Mouse (Mus musculus) 3134 (cell line): ENCODE data around the gene Hist1h4f.
A peak's percentile ranks its signal among the peaks of the same experiment; 100 is the strongest.
"Not testable (repeated sequence)": the region's sequence is repeated elsewhere in the genome, so short reads cannot be mapped to it uniquely, and the experiment has no call there.

Source experiments
- DNase-seq: peaks from one replicate; pipeline ENCODE4 v3.0.0-alpha.2; 2011; ENCODE audit warnings: low spot score; ENCODE audit not compliant: insufficient read length; ENCODE audit errors: extremely low read depth

Hist1h4f gene

DNA sequence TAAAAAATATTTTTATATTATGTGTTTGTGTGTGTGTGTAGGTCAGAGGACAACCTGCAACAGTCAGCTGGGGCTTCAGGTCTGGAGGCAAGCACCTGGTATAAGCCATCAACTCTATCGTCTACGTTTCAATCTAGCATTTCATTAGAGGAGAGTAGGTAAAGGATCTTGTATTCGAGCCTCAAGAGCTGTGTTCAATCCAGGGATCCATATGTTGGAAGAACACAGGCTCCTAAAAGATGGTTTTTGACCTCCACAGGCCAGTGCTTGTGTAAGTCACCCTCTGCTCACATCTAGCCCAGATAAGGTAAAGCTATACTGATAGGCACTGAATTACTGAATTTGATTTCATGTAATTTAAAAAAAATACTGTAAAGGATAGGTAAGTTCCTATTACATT lies 5.5 kb upstream of the Hist1h4f start:
- DNase-seq, result no peak

DNA sequence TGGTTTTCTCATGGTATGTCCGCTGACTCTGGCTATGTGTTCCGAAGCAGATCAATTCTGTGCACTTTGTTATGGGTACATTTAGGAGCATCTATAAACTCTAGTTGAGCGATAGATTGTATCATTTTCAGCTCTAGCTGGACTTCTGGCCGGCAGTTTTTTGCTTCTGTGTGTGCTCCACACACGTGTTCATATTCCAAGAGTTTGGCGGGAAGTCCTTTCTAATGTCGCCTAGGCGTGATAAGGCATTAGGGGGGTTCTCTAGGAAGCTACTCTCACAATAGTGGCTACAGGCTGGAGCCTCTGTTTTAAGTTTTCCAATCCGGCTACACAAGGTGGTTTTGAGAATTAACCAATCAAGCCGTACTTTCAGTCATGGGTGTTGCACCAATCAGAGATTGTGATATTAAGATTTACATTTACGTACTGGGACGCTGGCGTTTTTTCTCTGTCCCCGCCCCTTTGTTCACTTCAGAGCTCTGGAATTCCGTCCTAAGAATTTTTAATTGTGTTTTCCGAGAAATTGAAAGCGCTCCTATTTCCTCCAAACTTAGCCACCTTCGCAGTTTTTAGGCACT lies 4.5 kb upstream of the Hist1h4f start:
- DNase-seq, result peak; percentile 58

DNA sequence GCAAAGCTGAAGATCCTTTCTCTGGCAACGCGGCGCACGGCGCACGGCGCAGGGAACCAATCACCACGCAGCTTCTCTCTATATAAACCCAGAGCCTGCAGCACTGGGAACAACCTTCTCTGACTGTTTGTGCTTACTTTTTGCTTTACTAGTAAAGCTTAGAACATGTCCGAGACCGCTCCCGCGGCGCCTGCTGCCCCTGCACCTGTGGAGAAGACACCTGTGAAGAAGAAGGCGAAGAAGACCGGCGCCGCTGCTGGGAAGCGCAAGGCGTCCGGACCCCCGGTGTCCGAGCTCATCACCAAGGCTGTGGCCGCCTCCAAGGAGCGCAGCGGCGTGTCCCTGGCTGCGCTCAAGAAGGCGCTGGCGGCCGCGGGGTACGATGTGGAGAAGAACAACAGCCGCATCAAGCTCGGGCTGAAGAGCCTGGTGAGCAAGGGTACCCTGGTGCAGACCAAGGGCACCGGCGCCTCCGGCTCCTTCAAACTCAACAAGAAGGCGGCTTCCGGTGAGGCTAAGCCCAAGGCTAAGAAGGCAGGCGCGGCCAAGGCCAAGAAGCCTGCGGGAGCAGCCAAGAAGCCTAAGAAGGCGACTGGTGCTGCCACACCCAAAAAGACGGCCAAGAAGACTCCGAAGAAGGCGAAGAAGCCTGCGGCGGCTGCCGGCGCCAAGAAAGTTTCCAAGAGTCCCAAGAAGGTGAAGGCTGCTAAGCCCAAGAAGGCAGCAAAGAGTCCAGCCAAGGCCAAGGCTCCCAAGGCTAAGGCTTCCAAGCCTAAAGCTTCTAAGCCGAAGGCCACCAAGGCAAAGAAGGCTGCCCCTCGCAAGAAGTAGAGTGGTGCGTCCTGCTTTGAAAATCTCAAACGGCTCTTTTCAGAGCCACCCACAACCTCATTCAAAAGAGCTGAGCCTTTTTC lies 3.7 kb upstream of the Hist1h4f start:
- DNase-seq, result peak; percentile 94

DNA sequence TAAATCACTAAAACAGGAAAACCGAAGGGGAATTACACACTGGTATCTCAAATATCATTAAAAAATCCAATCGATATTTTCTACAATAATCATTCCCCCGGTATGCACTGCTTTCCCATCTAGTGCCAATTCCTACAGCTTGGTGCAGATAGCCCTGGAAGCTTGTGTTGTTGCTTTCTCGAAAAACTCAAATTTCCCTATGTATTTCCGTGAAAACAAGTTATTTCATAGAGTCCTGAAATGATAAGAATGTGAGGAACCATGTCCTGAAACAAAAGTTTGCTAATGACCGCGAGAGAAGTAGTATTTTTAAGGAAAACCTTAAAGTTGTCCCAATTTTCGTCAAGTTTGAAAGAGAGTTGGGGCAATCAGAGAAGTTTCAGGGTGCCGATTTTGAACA lies 2.9 kb upstream of the Hist1h4f start:
- no peak for DNase-seq

DNA sequence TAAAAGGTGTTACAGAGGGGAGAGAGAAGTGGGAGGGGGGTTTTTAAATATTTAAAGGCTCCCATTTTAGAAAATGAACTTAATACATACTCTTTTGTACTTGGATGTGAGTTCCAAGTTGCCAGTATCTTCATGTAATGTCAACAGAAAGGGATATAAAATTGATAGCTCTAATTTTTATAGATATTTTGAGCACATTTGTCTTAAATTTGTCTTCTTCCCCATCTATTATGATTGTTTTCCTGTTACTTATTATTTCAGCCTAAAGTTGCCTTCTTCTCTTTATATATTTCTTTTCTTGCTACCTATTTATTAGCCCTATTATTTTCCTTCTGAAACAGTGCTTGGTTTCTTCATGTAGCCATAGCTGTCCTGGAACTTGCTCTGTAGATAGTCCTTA lies 1.5 kb upstream of the Hist1h4f start, which contains the start of gene Hist1h1d:
Gene Hist1h1d (plus strand): TSS at position 301 of the 400 bp plus-strand sequence.
- no peak for DNase-seq

DNA sequence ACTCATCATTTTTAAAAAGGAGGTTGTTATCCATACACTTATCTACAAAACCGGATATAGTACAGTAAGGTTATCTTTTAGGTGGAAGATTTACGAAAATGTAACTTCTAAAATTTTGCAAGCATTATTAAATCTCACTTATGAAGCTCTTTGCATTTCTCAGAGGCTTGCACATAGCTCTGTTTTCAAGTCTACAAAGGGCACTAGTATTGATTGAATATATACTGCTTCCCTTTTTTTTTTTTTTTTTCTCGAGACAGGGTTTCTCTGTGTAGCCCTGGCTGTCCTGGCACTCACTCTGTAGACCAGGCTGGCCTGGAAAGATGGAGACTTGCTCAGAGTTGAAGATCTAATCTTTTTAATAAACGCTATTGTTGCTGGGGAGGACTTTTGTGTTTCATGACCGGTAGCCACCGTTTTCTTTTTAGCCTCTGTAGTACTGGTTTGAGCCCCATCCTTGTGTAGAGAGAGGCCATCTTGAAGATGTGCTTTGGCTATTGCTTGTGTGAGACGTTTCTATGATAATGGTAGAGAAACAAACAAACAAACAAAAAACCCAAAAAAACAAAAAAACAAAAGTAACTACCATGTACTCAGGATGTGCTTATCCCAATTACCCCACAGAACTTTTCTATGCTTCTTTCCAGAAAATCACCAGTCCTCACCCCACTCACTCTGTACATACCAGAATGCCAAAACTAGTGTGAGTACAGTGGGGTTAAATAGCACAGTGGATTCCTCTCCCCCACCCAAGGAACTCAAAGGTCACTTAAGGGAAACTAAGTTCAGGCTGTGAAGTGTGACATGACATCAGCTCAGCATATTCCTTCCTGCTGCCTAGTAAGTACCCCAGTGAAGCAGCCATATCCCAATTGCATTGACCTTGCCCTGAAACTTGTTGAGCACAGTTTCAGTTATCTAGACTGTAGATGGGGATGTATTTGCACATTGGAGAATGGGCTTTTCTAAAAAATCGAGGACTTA lies 775 bp upstream of the Hist1h4f start:
- no peak for DNase-seq

DNA sequence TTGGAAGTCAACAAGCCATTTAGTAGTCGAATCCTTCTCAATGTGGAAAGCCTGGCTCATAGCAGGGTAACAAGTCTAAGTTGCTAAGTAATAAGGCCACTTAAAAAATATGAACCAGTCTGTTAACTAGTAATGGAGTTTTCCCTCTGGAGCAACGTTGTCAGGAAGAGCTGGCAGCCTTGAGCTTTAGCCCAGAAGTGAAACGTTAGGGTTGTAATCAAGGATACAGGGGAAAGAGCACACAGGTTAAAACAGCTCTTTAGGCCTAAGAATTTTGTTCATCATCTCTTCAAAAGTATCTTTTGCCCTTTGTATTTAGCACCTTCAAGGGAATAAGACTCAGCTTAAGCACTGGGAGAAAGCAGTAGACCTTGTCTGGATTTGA lies 695 bp downstream of the Hist1h4f start:
- peak; percentile 53 for DNase-seq

DNA sequence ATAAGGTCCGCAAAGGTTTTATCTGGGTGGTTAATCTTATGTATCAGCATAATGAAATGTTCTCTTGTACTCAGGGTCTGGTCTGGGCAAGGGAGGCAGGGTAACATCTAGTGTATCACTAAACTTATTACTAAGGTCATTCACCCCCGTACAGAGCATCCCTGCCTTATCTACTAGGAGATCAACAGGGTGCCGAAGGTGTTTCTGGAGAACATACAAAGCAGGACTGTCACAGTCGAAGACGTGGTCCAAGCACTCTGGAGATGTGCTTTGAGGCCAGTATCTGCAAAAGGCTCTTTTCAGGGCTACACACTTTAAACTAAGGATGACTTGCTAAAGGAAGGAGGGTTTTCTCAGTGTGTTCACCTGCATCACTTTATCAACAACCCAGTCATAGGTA lies 4.8 kb downstream of the Hist1h4f start:
- DNase-seq, result no peak

DNA sequence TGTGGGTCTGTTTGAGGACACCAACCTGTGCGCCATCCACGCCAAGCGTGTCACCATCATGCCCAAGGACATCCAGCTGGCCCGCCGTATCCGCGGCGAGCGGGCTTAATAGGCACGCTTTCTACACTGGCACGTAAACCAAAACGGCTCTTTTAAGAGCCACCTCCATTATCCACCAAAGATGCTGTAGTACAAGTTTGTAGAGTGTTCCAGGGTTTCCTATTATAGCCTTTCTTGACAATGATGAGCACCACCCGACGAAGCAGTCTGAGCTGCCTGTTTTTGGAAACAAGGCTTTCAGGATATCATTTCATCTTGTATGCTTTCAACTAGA lies 6.7 kb downstream of the Hist1h4f start:
- not testable (repeated sequence) for DNase-seq

DNA sequence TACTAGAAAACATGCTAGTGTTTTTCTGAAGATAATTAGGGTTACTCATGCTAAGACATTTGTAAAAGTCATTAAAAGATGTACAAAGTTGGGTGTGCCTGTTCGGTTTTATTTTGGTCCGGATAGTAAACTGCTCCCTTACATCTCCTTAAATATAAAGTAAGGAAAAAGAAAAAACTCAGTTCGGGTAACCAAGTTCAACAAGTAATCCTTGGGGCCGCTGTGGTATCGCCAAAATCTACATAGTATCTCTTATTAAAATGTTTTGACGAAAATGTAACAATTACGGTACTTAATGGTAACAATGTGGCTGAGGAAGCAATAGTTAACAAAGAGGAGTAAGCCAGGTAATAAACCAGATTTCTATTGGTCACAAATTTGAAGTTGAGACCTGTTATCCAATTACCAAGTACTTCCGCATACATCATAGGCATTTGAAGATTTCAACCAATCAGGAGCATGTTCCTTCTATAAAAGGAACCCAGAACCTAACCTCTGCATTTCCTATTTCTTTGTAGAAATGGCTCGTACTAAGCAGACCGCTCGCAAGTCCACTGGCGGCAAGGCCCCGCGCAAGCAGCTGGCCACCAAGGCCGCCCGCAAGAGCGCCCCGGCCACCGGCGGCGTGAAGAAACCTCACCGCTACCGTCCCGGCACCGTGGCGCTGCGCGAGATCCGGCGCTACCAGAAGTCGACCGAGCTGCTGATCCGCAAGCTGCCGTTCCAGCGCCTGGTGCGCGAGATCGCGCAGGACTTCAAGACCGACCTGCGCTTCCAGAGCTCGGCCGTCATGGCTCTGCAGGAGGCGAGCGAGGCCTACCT lies 7.3 kb downstream of the Hist1h4f start, which contains the start of gene Hist1h3f:
Gene Hist1h3f (plus strand): TSS at position 88 of the 822 bp plus-strand sequence.
- peak; percentile 92 for DNase-seq

DNA sequence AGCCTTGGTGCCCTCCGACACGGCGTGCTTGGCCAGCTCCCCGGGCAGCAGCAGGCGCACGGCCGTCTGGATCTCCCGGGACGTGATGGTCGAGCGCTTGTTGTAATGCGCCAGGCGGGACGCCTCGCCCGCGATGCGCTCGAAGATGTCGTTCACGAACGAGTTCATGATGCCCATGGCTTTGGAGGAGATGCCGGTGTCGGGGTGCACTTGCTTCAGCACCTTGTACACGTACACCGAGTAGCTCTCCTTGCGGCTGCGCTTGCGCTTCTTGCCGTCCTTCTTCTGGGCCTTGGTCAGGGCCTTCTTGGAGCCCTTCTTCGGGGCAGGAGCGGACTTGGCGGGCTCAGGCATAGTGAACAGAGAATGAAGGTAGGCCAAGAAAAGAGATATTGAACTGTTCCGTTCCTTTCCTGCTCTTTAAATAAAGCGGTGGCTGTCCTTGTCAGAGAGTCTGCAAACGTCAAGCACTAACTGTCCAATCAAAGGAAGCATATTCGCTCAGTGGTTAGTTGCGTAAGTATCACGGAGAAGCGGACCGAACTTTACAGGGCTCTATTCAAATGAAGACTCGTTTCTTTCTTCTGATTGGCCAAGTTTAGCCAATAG lies 8.3 kb downstream of the Hist1h4f start, which contains the start of gene Hist1h2bh:
Gene Hist1h2bh (minus strand): TSS at position 394 of the 609 bp plus-strand sequence.
- peak; percentile 88 for DNase-seq

DNA sequence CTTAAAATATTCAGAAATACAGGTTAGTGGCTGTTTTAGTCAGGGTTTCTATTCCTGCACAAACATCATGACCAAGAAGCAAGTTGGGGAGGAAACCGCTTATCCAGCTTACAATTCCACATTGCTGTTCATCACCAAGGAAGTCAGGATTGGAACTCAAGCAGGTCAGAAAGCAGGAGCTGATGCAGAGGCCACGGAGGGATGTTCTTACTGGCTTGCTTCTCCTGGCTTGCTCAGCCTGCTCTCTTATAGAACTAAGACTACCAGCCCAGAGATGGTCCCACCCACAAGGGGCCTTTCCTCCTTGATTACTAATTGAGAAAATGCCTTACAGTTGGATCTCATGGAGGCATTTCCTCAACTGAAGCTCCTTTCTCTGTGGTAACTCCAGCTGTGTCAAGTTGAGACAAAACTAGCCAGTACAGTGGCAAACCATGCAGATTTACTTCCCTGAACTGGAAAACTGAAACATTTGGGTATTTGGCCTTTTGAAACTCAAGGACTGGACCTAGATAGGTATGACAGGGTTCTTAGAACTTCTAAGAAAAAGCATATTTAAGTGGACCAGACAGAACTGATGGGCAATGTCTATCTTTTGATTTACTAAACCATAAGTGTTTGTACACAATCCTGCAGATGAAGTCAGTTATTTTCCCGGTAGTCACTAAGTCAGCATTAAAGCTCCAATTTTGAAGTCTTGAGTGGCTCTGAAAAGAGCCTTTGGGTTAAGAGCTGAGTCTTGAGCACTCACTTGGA lies 9.0 kb downstream of the Hist1h4f start:
- DNase-seq, result peak; percentile 69

DNA sequence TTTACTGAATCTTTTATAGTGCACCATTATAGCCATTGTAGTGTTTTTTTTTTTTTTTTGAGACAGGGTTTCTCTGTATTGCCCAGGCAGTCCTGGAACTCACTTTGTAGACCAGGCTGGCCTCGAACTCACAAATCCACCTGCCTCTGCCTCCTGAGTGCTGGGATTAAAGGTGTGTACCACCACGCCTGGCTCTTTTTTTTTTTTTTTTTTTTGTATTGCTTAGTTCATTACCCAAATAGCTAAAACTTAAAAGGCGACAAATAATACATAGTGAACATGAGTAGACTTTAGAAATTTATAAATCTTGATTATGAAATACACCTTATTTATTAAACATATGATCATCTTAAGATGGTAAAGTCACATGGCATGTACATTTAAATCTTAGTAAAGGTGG lies 10.0 kb downstream of the Hist1h4f start:
- DNase-seq, result no peak

DNA sequence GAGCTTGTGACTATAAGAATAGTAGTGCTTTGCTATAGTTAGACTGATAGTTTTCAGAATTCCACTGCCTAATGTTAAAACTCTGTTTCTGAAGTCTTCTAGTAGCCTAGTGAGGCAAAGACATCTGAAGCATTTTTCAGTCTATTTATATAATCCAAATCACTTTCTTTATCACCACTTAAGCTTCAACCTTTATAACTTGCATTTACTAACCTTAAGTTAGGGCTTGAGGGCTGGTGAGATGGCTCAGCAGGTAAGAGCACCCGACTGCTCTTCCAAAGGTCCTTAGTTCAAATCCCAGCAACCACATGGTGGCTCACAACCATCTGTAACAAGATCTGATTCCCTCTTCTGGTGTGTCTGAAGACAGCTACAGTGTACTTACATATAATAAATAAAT lies 11.6 kb downstream of the Hist1h4f start:
- not testable (repeated sequence) for DNase-seq

DNA sequence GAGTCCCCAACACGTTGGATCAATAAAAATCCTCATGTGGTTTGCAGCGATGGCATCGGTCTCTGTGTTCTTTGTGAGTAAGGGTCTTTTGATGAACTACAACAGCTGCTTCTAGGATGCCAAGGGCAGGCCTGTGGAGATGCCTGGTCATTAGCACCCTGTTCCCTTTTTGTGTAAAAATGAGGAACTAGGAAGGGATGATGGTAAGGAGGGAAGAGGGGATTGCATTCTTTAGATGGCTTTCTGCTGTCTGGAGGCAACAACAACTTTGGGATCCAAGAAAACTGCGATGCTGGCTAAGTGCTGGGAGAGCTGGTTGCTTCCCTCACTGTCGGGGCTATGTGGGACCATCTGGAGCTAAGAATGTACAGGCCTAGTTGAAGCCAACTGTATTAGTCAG lies 13.2 kb downstream of the Hist1h4f start:
- no peak for DNase-seq

DNA sequence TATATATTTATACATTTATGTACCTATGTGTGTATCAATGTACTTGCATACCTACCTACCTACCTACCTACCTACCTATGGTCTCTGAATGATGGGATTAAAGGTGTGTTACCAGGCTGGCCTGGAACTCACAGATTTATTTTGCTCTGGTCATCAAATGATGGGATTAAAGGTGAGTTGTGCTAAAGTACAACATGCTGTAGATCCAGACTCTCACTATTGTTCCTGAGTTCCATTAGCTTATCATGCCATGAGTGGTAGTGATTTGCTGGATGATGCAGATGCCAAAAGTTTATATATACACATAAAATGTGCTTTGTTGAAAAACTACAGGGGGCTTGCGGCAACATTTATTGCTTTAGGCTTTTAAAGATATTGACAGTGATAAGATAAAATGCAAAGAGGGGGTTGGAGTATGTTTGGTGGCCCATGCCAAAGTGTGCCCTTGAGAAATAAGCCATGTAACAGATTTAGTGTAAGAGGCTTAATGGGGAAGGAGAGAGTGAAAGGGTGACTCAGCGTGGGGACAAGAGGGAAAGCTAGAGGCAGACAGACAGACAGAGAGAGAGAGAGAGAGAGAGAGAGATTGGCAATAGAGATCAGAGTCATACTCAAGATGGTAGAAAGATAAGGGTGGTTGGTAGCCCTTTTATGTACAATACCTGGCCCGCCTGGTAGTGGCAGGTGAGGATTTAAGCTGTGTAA lies 14.3 kb downstream of the Hist1h4f start:
- DNase-seq, result no peak

DNA sequence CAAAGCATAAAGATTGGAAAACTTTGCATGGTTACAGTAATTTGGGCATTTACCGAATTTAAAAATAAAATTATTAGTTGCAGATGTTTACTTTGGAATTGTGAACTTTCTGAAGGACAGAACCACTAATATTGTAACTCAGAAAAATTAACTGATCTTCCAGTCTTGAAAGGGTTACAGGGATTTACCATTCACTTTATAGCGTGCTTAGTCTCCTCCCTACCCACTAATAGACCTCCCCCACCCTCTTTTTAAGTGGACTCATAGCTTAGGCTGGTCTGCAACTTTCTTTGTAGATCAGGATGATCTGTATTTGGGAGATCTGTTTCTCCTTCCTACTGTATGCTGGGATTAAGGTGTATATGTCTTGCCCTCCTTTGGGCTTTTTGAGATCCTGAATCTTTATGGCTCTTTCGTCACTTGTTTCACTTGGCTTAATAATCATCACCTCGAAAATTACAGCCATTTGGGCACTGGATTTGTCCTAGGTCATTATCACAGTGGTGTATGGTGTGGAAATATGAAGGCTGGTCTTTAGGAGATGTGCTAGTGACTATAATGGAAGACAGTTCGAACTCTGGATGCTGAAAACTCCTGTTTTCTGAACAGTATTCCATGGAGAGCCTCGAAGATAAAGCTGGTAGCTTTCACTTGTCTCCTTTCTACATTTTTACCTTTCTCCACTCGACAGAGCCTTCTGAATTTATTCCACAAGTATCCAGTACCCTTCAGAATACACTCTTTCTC lies 15.2 kb downstream of the Hist1h4f start:
- DNase-seq, result no peak
